ENCODE assay signal across 14 mouse cellular contexts in the genomic region with DNA sequence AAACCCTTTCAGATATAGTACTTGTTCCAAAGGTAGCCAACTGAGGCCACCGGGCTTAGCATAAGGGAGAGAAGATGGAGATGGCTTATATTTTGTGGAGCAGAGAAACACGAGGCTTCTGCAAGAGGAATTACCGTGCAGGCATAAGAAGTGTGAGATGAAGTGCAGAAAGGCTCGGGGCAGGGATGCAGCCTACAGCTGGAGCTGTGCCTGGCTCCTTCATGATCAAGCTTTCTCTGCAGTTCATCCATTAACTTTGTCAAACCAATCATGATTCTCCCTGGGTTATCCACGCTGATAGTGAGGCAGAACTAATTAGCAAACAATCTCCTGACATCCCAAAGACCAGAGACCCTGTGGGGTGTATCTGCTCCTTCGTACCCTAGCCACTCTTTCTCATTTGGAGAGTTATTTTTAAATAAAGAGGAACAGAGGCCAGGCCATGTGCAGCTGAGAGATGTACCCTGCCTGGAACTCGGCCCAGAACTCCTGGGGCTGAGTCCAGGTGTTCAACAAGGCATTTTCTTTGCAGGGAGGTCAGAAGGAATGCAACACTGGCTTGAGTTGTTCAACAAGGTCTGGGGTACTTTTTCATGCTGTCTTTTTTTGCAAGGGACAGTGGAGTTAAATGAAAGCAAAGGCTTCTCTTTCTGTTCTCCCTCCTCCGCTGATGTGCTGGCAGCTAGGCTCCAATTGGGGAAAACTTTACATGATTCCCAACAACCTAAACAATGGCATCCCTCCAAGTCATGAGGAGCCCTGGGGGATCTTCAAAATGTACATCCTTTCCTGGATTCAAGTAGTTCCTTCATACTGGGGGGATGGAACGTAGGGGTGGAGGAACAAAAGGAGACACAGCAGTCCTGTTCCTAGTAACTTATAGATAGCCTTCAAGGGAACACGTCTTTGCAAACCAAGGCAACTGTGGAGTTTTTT.
DNase-seq lines count a peak whose midpoint lies in the region; ATAC-seq and TF ChIP-seq lines count a peak whose summit lies in the region.
"Had no signal": no experiment of that assay in that cellular context is flagged by ENCODE, and none has a peak within 500 bp of the region (broad histone marks: within the 10 kb centered on the region; RNA-seq: fewer than 3 reads in every experiment).

No protein-coding gene starts in this region.

- H3K4me3 ChIP-seq in heart, embryonic 11.5 days (ENCODE audit: low read depth, low read length): no peak overlapping the region
- no peak overlapping the region for H3K4me3 ChIP-seq in lung, embryonic 15.5 days
- H3K4me3 ChIP-seq in lung, adult 2 months (replicated peaks; ENCODE audit: extremely low read depth, low read depth, low read length): no peak overlapping the region
- no peak overlapping the region for H3K4me3 ChIP-seq in stomach, embryonic 15.5 days (replicated peaks)
- H3K4me3 ChIP-seq: forebrain, embryonic 10.5 days; gastrocnemius, adult 2 months; midbrain, embryonic 12.5 days; neural tube, embryonic 12.5 days had no signal

- H3K27me3 ChIP-seq in heart, embryonic 11.5 days (ENCODE audit: control insufficient read depth, insufficient read depth, low read length): no peaks in the 10 kb centered on the region
- no peaks in the 10 kb centered on the region for H3K27me3 ChIP-seq in lung, embryonic 15.5 days
- H3K27me3 ChIP-seq in stomach, embryonic 15.5 days (replicated peaks): no peaks in the 10 kb centered on the region
- H3K27me3 ChIP-seq: midbrain, embryonic 12.5 days; neural tube, embryonic 12.5 days had no signal

- no peak for TF ChIP-seq POLR2A in lung, adult 2 months (IDR thresholded peaks at IDR 0.05; ENCODE audit: borderline replicate concordance, extremely low read depth, low read depth, low read length)

- intact Hi-C loops in heart, postnatal 14 days (cut with DNase I): no loop called here

- 41% methylated on average over 10 of the region's 10 CpGs for WGBS in heart, embryonic 11.5 days (ENCODE audit: insufficient replicate concordance)
- WGBS in lung, embryonic 15.5 days: 35% methylated on average over 10 of the region's 10 CpGs
- 51% methylated on average over 10 of the region's 10 CpGs for WGBS in lung, adult 2 months
- 35% methylated on average over 10 of the region's 10 CpGs for WGBS in stomach, embryonic 15.5 days

- H3K4me1 ChIP-seq in heart, embryonic 11.5 days (ENCODE audit: control insufficient read depth, insufficient read depth, low read length): no peaks in the 10 kb centered on the region
- H3K4me1 ChIP-seq in lung, embryonic 15.5 days: peaks cover 7% of the 10 kb centered on the region; the same call in 1 of the 2 replicates
- no peaks in the 10 kb centered on the region for H3K4me1 ChIP-seq in lung, adult 2 months (ENCODE audit: control insufficient read depth, insufficient read depth, low read length)
- H3K4me1 ChIP-seq in stomach, embryonic 15.5 days: no peaks in the 10 kb centered on the region
- H3K4me1 ChIP-seq: neural tube, embryonic 12.5 days had no signal

- H3K9me3 ChIP-seq in heart, embryonic 11.5 days (replicated peaks; ENCODE audit: control insufficient read depth, low read length): no peaks in the 10 kb centered on the region
- no peaks in the 10 kb centered on the region for H3K9me3 ChIP-seq in lung, embryonic 15.5 days
- no peaks in the 10 kb centered on the region for H3K9me3 ChIP-seq in stomach, embryonic 15.5 days
- H3K9me3 ChIP-seq: forebrain, embryonic 10.5 days; midbrain, embryonic 12.5 days; neural tube, embryonic 12.5 days had no signal

- H3K36me3 ChIP-seq in heart, embryonic 11.5 days (ENCODE audit: control insufficient read depth, insufficient read depth, low read length): no peaks in the 10 kb centered on the region
- H3K36me3 ChIP-seq in lung, embryonic 15.5 days: no peaks in the 10 kb centered on the region
- no peaks in the 10 kb centered on the region for H3K36me3 ChIP-seq in stomach, embryonic 15.5 days
- H3K36me3 ChIP-seq: forebrain, embryonic 10.5 days; midbrain, embryonic 12.5 days; neural tube, embryonic 12.5 days had no signal

- H3K9ac ChIP-seq in heart, embryonic 11.5 days (ENCODE audit: low read depth, low read length): no peak overlapping the region
- no peak overlapping the region for H3K9ac ChIP-seq in lung, embryonic 15.5 days
- H3K9ac ChIP-seq in stomach, embryonic 15.5 days: no peak overlapping the region
- H3K9ac ChIP-seq: midbrain, embryonic 12.5 days; neural tube, embryonic 12.5 days had no signal

- TF ChIP-seq CTCF in lung, adult 2 months (IDR thresholded peaks at IDR 0.05; ENCODE audit: insufficient read depth, low read length): no peak

- ATAC-seq in heart, embryonic 11.5 days (replicated peaks; ENCODE audit: insufficient number of reproducible peaks, low FRiP score, low TSS enrichment): no peak; the same call in 1 of the 2 replicates
- peak; percentile 69; the same call in 1 of the 2 replicates for ATAC-seq in lung, embryonic 15.5 days (ENCODE audit: borderline replicate concordance, extremely low read depth, low FRiP score, low TSS enrichment)
- ATAC-seq in stomach, embryonic 15.5 days (ENCODE audit: insufficient read depth, low FRiP score, low read depth): peak; percentile 14; the same call in 1 of the 2 replicates

- DNase-seq in heart, adult 18-20 months: peak; percentile 25 to 31
- DNase-seq in lung, adult 2 months: no peak
- DNase-seq in heart, postnatal 14 days: peak; percentile 30 to 35
- DNase-seq in frontal cortex, postnatal 25 days (ENCODE audit: low spot score in 2 of 2): no peak
- no peak for DNase-seq in retina, postnatal 1 day
- DNase-seq: B cell, adult 2 months; gastrocnemius, adult 2 months; lung, postnatal 10 days had no signal

- H3K27ac ChIP-seq in heart, embryonic 11.5 days (ENCODE audit: low read depth, low read length): no peak overlapping the region
- peak overlapping the region; percentile 35; the same call in 1 of the 2 replicates for H3K27ac ChIP-seq in lung, embryonic 15.5 days
- H3K27ac ChIP-seq in stomach, embryonic 15.5 days: peak overlapping the region; percentile 46
- H3K27ac ChIP-seq: forebrain, embryonic 10.5 days; gastrocnemius, adult 2 months; midbrain, embryonic 12.5 days; neural tube, embryonic 12.5 days had no signal

- H3K4me2 ChIP-seq in heart, embryonic 11.5 days: no peak overlapping the region
- H3K4me2 ChIP-seq in lung, embryonic 15.5 days: no peak overlapping the region
- no peak overlapping the region for H3K4me2 ChIP-seq in stomach, embryonic 15.5 days
- H3K4me2 ChIP-seq: midbrain, embryonic 12.5 days; neural tube, embryonic 12.5 days had no signal

Comparison
In these comparisons a context has a peak if more than half of its experiments do, and no peak if none do; other contexts are left out.
1. DNase-seq: peak in heart, adult 18-20 months (2 of 2) and heart, postnatal 14 days (2 of 2); none in lung, adult 2 months (single experiment), frontal cortex, postnatal 25 days (0 of 2) and retina, postnatal 1 day (single experiment).